Mouse (Mus musculus): ENCODE results near the gene Stip1. TPM values are rescaled to one million over a fixed set of nuclear protein-coding genes. Genes with fewer than 3 reads are reported as not detected.

Gene Stip1
- total and polyA plus RNA-seq, 3 experiments, result 43.0 to 323 (median 175) TPM

- DNase-seq, result no peak
Measured at GRCm38 (mm10) chr19:6985951-6986708, 53.6 kb downstream of the Stip1 start.

- DNase-seq, result no peak
Measured at GRCm38 (mm10) chr19:6985300-6985699, 54.5 kb downstream of the Stip1 start.

GRCm38 (mm10) chr19:6983621-6984020 is 56.1 kb downstream of the Stip1 start:
- no peak for DNase-seq

- DNase-seq, result no peak
Measured at GRCm38 (mm10) chr19:6981465-6981864, 58.3 kb downstream of the Stip1 start.

- DNase-seq, result peak; percentile 99
Measured at GRCm38 (mm10) chr19:6980381-6981093, 59.2 kb downstream of the Stip1 start, which contains the start of gene Fkbp2. Gene Fkbp2 (minus strand): TSS chr19:6980501.

- peak; percentile 100 for DNase-seq
Measured at GRCm38 (mm10) chr19:6979486-6980380, 60.0 kb downstream of the Stip1 start.

GRCm38 (mm10) chr19:6979001-6979479 is 60.7 kb downstream of the Stip1 start:
- DNase-seq, result peak; percentile 71

GRCm38 (mm10) chr19:6978639-6978974 is 61.2 kb downstream of the Stip1 start:
- DNase-seq, result no peak

- DNase-seq, result no peak
Measured at GRCm38 (mm10) chr19:6977759-6978638, 61.8 kb downstream of the Stip1 start.

- DNase-seq, result peak; percentile 76
Measured at GRCm38 (mm10) chr19:6975537-6976521, 63.9 kb downstream of the Stip1 start, which contains the start of gene Plcb3. Gene Plcb3 (minus strand): TSS chr19:6976470.

- peak; percentile 90 for DNase-seq
Measured at GRCm38 (mm10) chr19:6974211-6975205, 65.3 kb downstream of the Stip1 start, which contains the start of gene Ppp1r14b. Gene Ppp1r14b (plus strand): TSS chr19:6974968.

GRCm38 (mm10) chr19:6973581-6974190 is 66.1 kb downstream of the Stip1 start:
- DNase-seq, result no peak

GRCm38 (mm10) chr19:6972247-6972917 is 67.4 kb downstream of the Stip1 start:
- no peak for DNase-seq

- DNase-seq, result no peak
Measured at GRCm38 (mm10) chr19:6971644-6972043, 68.1 kb downstream of the Stip1 start.

All from adrenal gland, adult 2 months (tissue).